In genomic region chr9:75787121-75787520, GRCm38 (mm10) we compare ENCODE assay signal across 29 mouse cellular contexts. TPM values are rescaled to one million over a fixed set of nuclear protein-coding genes. Genes with fewer than 3 reads are reported as not detected.
A peak's percentile ranks its signal among the peaks of the same experiment; 100 is the strongest.
DNase-seq lines count a peak whose midpoint lies in the region; TF ChIP-seq lines count a peak whose summit lies in the region.
"Had no signal": no experiment of that assay in that cellular context is flagged by ENCODE, and none has a peak within 500 bp of the region (broad histone marks: within the 10 kb centered on the region; RNA-seq: fewer than 3 reads in every experiment).

No protein-coding gene starts in this region.

- peak overlapping the region; percentile 17; the same call in 1 of the 2 replicates for H3K27ac ChIP-seq in cerebellum, adult 2 months (ENCODE audit: insufficient read depth, low read length)
- peak overlapping the region; percentile 73 for H3K27ac ChIP-seq in testis, adult 2 months (ENCODE audit: control insufficient read depth, insufficient read depth, low read depth, low read length)
- H3K27ac ChIP-seq: embryonic facial prominence, embryonic 13.5 days; forebrain, embryonic 10.5 days; forebrain, embryonic 15.5 days; hindbrain, embryonic 10.5 days; hindbrain, embryonic 15.5 days; liver, embryonic 13.5 days had no signal

- DNase-seq in cerebellum, adult 2 months, result peak in 1 of 2 experiments; percentile 17
- DNase-seq in cerebellum, adult 11-12 months, result no peak
- DNase-seq in testis, postnatal 14 days (ENCODE audit: low spot score), result no peak
- DNase-seq in layer of hippocampus, adult 8-10 months (ENCODE audit: low spot score in 2 of 2), result peak; percentile 54 to 66
- peak; percentile 21 for DNase-seq in telencephalon, adult 2 months (ENCODE audit: low read depth, low spot score)
- DNase-seq in left cerebral cortex, adult 18-20 months (ENCODE audit: low spot score in 2 of 2), result no peak
- DNase-seq in frontal cortex, postnatal 10 days (ENCODE audit: low spot score in 2 of 2), result no peak
- DNase-seq: adrenal gland, adult 2 months; adrenal gland, postnatal 36 days; cerebellum, adult 9-10 months; gastrocnemius, postnatal 10 days; heart, postnatal 14 days; kidney, adult 9 months; kidney, postnatal 10 days; liver, embryonic 13.5 days; lung, adult 2 months; lung, postnatal 10 days; right cerebral cortex, postnatal 4 days; thymus, postnatal 25 days had no signal

- no peaks in the 10 kb centered on the region for H3K36me3 ChIP-seq in testis, adult 2 months (ENCODE audit: control insufficient read depth, insufficient read depth, low read length)
- H3K36me3 ChIP-seq: embryonic facial prominence, embryonic 13.5 days; forebrain, embryonic 10.5 days; forebrain, embryonic 15.5 days; hindbrain, embryonic 10.5 days; hindbrain, embryonic 15.5 days; limb, embryonic 12.5 days; liver, embryonic 13.5 days had no signal

- H3K4me3 ChIP-seq in cerebellum, adult 2 months (replicated peaks; ENCODE audit: insufficient read depth, low read depth, low read length), result no peak overlapping the region
- H3K4me3 ChIP-seq in testis, adult 2 months (ENCODE audit: control insufficient read depth, low read depth, low read length), result peak overlapping the region; percentile 57
- H3K4me3 ChIP-seq: embryonic facial prominence, embryonic 13.5 days; forebrain, embryonic 10.5 days; forebrain, embryonic 15.5 days; hindbrain, embryonic 10.5 days; hindbrain, embryonic 15.5 days; limb, embryonic 12.5 days; liver, embryonic 13.5 days had no signal

- TF ChIP-seq POLR2A in cerebellum, adult 2 months (IDR thresholded peaks at IDR 0.05; ENCODE audit: borderline replicate concordance, insufficient read depth, low read length), result no peak
- TF ChIP-seq POLR2A in testis, adult 2 months (IDR thresholded peaks at IDR 0.05; ENCODE audit: control insufficient read depth, low read depth, low read length), result no peak

- no peaks in the 10 kb centered on the region for H3K27me3 ChIP-seq in cerebellum, adult 2 months (ENCODE audit: control insufficient read depth, insufficient read depth, low read length)
- no peaks in the 10 kb centered on the region for H3K27me3 ChIP-seq in testis, adult 2 months (ENCODE audit: control insufficient read depth, insufficient read depth, low read length)
- H3K27me3 ChIP-seq: CH12.LX; embryonic facial prominence, embryonic 13.5 days; forebrain, embryonic 15.5 days; hindbrain, embryonic 15.5 days; limb, embryonic 12.5 days; liver, embryonic 13.5 days had no signal

- 58% methylated on average over 15 of the region's 15 CpGs for WGBS in cerebellum, adult 2 months

- no peak for TF ChIP-seq CTCF in cerebellum, adult 2 months (IDR thresholded peaks at IDR 0.05; ENCODE audit: borderline replicate concordance, insufficient read depth, low read depth, low read length)
- no peak for TF ChIP-seq CTCF in testis, adult 2 months (IDR thresholded peaks at IDR 0.05; ENCODE audit: control insufficient read depth, insufficient read depth, insufficient replicate concordance, low read depth, low read length)

- peaks cover 19% of the 10 kb centered on the region for H3K4me1 ChIP-seq in cerebellum, adult 2 months (ENCODE audit: control insufficient read depth, insufficient read depth, low read length)
- H3K4me1 ChIP-seq in testis, adult 2 months (ENCODE audit: control insufficient read depth, insufficient read depth, low read length), result peaks cover 4% of the 10 kb centered on the region; the same call in 1 of the 2 replicates
- H3K4me1 ChIP-seq: forebrain, embryonic 15.5 days; hindbrain, embryonic 10.5 days; hindbrain, embryonic 15.5 days; liver, embryonic 13.5 days had no signal

RNA-seq across cellular contexts. Expression of gene Bmp5, which starts 12.0 kb away (rescaled TPM):
- 8.3 and 8.5 TPM in 2 replicates for polyA plus RNA-seq in cerebellum, adult 2 months (2012; rRNA removed)
- 0.20 and 0.27 TPM in 2 replicates for polyA plus RNA-seq in testis, adult 2 months (2012; rRNA removed)
- 1 to 10 TPM; 1.2 to 1.6 (median 1.4) TPM for total RNA-seq in layer of hippocampus, adult 8-10 months (2022)
- 1 to 10 TPM; 1.7 to 1.9 TPM for total RNA-seq in left cerebral cortex, adult 18-20 months (2021)
- total RNA-seq: CH12.LX; neutrophil, adult 5-6 weeks had no signal
- polyA plus RNA-seq: inflammation-experienced regulatory T-cells, adult 6 months had no signal

Comparison
In these comparisons a context has a peak if more than half of its experiments do, and no peak if none do; other contexts are left out.
1. DNase-seq: peak in layer of hippocampus, adult 8-10 months (2 of 2) and telencephalon, adult 2 months (single experiment); none in cerebellum, adult 11-12 months (single experiment), testis, postnatal 14 days (single experiment), left cerebral cortex, adult 18-20 months (0 of 2) and frontal cortex, postnatal 10 days (0 of 2).